Mouse (Mus musculus) E14TG2a.4 (cell line): ENCODE measurements around the gene Serpinb2.

Experiments
- CTCF ChIP-seq: conservative IDR thresholded peaks from 2 replicates; pipeline ENCODE4 v1.5.1; 2014; ENCODE audit warnings: low read length
- POU5F1 ChIP-seq: IDR thresholded peaks from 2 replicates; pipeline ENCODE4 v1.6.1; 2014; ENCODE audit warnings: low read length, borderline replicate concordance

DNA sequence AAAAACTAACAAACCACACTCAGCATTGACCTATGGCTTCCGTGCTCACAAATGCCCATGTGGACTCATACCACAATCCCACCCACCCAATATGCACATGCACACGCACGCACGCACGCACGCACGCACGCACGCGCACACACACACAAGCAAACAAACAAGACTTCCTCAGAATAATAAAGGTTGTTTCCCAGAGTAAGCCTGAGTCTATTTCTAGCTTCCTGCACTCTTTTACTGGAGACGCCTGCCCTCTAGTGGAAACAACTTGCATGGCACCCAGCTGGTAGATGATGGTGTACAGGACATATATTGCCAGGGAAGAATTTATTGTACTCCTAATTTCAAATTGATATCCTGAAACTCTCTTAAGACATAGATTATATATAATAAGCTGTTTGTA is 29.8 kb upstream of the Serpinb2 start:
- peak; percentile 88 for TF ChIP-seq CTCF
- no peak for TF ChIP-seq POU5F1
